Mouse (Mus musculus) spleen, postnatal 10 days (tissue): ENCODE measurements at regions not wholly inside any gene's neighbourhood (a gene's known extent, or its start where the extent isn't known, plus 50 kb on each side); places are given as distances from the start of the nearest gene placed in this dataset.

ENCODE experiments used
- DNase-seq, 2 experiments: peaks; one replicate each; pipeline ENCODE4 v3.0.0; 2021 to 2022; ENCODE audit warnings: low spot score in 2 of 2

DNA sequence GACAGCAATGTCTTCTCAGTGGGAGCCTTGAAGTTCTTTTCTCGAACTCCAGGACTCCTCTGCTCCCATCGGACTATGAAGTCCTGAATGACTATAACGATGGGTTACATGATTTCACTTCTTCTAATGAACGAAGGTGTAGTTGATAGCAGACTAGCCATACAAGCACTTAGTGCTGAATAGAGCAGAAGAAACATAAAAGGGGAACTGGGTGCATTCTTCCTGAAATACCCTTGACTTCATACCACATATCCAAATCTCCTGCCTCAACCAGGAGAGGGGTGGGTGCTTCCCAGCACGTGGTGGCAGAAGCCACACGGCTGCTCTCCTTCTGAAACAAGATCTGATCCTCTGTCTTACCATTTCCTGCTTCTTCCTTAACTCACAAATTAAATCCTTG is 407.4 kb downstream of the Atp23 start:
- no peak for DNase-seq

DNA sequence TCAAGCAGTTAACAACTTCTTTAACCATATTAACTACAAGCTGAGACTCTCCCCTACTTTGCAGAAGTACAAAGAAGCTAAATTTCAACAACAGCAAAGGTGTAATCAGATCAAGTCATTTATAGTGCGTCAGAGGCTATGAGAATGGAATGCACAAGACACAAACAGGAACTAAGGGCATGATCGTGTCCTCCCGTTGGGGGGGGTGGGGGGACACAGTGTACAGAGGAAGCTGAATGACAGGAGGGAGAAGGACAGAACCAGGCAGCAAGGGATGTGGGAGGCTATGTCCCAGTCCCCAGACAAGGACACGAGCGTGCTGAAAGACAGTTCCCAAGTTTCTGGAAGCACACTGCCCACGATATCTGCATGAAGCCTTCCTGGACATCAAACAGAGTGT is 408.9 kb downstream of the Atp23 start:
- no peak for DNase-seq

DNA sequence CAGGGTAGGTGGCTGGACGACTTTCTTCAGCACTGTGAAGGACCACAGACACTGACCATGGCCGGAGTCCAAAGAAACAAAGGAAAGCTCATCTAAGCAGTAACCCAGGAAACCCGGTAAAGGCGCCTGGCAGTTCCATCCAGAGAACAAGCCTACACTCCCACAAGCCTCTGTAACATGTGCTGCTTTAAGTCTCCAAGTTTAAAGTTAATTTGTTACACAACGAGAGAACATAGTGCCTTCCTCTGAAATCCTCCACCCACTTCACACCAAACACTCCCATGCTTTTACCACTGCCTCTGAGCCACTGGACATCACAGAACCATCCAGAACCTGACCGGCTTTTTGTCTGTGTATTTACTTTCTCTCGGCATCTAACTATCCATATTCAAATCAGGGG is 416.0 kb downstream of the Atp23 start:
- DNase-seq, result no peak

DNA sequence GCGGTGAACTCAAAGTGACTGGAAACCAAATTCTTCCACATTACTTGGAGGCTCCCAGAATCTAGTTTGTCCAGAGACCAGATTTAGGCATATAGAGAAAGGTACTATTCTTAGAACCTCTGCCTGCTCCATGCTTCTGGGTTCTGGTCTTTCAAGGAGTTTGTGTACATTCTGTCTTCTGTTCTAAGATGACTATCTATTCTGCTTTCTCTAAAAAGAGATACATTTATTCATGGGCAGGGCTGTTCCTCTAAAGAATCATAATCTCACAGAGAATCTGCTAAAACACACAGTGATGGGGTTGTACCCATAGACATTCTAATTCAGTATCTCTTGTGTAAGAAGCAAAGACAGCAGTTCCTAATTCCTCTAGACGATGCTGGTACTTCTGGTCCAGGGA is 417.7 kb downstream of the Atp23 start:
- no peak for DNase-seq

DNA sequence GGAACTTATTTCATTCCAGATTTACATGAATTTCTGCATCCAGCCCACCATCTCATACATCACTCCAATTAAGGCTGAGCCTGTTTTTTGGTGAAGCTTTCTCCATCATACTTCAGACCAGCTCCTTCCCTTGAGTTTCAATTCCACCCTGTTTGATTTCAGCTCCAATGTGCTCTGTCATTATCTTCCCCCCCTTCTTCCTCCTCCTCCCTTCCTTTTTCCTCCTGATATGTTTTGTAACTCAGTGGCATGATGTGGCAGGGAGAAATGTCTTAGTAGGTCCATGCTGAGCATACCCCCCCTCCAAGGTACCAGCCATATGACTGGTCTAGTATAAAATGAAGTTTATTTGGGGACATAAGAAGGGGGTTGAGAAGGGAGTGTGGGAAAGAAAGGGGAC is 420.8 kb downstream of the Atp23 start:
- no peak for DNase-seq

DNA sequence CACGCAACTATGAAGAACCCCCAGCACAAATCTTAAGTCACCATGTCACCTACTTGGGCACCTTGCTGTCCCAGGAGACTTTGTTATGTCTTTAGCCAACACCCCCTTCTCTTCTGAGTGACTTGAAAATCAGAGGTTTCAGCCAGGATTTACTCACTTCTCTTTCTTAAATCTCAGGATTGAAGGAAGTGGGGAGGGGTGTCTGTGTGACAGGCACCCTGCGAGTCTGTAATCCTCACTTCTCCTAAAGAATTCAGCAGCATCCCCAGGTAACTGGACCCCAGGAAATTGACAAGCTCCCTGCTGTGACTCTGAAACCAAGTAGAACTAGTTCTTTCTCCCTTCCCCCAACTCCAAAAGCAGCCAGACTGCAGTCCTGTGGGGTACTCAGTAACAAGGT is 421.4 kb downstream of the Atp23 start:
- DNase-seq, result no peak

DNA sequence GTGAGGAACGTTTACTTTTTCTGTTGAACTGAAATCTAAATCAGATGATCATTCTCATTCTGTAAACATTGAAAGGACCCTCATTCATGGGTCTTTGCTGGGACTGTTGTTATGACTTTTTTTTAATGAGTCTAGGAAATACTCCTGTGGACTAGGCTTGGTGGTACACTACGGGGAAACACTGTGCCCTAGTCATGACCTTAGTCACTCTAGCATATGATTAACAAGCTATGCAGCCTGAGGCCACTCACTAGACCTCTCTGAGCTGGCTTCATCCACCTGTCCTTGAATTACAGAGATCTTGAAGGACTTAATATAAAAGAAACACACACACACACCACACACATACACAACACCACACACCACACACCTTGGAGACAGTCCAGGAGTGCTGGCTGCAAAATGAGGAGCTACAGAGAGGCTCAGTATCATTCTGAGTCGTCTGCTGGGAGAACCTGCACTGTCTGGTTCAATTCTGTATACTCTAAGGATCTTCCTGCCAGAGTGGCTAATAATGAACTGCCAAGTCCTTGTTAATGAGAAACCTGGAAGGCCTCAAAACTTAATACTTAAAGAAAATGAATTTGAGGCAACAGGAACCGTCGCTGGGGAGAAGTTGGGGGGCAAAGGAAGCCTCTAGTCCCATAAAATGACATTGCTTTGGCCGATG is 428.0 kb downstream of the Atp23 start:
- DNase-seq, result no peak

DNA sequence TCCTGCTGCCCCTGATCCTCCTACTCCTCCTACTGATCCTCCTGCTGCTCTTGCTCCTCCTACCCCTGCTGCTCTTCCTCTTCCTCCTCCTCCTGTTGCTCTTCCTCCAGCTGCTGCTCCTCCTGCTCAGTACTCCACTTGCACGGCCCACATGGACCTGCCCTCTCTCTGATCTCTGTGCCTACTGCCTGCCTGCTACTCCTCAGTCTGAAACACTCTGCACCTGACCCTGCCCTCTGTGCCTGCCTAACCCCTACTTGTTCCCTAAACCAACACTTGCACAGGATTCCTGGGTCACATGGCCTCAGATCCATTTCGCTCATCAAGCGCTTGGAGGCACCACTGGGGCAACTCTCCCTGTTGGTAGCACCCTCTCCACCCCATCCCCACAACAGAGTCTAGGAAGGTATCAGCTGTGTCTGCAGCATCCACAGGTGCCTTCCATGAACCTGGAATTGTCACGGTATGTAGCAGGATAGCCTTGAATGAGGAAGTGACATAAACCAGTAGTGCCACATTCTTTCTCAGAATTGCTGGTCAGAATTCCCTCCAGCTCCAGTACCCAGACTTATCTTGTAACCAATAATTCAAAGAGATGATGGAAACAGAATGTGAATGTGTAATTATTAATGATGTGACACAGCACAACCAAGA is 430.2 kb downstream of the Atp23 start:
- DNase-seq, result no peak

DNA sequence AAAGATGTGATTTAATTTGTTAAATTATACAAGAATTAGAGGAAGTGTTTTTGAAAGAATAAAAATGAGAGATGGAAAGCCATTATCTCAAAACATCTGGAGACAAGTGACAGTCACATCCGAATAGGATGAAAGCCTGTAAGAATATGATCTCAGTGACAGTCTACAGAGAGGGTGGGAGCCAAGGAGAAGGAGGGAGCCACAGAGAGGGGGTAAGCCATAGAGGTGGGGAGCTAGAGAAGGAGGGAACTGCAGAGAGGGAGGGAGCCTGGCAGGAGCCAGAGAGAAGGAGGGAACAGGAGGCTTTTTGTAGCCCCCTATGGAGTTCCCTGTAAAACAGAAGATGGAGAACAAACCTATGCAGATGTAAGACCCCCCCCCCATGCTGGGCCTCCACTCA is 438.4 kb downstream of the Atp23 start:
- no peak for DNase-seq

DNA sequence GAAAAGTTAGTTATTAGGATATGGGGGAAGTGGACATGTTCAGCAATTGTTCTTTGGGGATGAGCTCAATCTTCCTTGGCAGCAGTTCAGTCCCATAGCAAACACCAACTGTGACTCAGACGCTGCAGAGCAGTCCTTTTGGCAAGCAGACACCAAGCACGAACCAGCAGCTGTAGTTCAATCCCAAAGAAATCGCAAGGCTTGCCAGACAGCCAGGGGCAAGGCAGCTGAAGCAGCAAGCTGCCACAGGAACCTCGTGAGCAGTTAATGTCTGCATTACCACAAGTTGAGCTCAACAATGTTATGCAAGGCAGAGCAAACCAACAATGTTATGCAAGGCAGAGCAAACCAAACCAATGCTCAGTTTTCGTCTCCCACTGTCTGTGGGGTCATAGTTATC is 442.6 kb downstream of the Atp23 start:
- no peak for DNase-seq

DNA sequence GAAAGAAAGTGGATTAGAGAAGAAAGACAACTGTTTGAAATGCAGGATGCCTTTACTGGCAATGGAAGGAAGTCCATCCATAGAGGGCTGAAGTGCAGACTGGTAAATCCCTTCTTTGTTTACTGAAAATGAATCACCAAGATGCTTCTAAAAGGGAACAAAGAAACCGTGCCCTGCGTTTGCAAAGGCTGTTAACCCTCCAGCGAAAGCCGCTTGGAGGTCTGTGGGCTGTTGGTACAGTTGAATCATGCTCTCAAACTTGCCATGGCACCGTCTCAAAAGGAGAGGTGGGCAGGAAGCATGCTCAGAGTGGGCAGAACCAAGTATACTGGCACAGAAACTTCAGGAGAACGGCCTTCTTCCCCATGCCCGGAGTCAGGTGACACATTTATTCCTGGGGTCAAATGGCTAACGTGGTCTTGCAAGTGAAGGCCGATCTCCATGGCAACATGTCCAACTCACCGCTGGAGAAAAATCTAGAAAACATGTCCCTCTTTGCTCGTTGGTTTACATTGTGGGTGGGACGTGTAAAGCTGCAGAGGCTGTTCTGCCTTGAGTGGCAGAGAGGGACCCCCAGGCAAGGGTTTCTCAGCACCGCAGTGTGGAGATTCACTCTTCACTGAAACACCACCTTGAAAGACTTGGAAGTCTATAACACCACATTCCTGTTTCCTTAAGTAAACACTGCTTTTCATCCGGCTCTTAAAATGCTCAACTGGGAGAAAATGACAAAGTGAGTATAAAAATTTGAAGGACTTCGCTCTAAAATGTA is 448.2 kb downstream of the Atp23 start:
- DNase-seq, result no peak

DNA sequence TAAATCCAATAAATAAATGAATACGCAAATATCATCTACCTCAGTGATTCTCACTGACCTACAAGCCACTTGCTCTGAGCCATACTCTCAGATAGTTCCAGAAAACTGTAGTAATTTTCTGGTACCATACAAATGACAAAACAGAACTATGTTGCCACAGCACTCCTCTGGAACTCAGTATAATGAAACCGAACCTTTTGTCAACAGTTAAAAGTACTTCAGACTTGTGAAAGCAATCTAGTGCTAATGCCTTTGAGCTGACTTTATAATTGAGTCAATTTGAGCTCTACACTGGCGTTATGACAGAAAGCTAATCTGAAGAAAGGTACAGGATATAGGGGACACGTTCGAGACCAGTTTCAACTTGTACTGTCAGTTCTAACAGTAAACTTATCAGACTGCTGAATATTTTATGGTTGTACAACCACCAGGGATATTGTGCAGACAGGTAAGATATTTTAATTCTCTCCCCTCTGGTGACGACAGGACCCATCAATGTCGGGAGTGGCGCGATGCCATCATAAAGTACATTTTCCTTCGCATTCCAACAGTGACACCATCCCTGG is 449.0 kb downstream of the Atp23 start:
- DNase-seq, result no peak

DNA sequence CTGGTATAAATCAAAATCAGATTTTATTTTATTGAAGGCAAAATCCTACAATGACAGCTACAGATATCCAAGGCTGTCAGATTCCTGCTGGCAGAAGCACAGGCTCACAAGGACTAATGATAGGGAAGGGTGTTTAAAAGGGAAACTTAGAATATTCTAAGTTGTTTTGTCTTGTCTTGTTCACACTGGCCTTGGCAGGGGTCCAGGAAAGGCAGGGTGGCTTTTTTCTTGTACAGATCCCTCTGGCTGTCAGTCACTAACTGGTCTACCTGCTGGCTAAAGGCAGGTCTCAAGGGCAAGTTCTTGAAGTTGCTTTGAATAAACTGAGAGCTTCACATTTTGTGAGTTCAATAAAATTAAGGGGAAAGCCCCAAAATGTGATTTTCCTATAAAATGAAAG is 465.3 kb downstream of the Lrig3 start:
- no peak for DNase-seq

DNA sequence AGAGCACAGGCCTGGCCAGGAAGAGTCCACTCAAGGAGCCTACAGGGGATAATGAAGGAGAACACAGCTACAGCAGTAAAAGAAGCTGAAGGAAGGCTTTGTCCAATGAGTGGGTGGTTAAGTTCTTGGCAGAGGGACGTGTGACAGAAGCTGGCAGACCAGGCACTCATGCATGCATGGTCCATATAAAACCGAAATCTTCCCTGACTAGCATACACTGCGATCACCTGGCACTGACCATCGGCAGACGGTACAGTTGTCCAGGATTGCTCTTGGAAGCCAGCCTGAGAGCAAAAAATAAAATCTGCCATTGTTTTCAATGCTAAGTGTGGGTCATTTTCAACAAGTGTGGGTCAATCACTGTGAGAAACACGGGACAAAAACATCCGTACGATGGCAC is 464.4 kb downstream of the Lrig3 start:
- no peak for DNase-seq

DNA sequence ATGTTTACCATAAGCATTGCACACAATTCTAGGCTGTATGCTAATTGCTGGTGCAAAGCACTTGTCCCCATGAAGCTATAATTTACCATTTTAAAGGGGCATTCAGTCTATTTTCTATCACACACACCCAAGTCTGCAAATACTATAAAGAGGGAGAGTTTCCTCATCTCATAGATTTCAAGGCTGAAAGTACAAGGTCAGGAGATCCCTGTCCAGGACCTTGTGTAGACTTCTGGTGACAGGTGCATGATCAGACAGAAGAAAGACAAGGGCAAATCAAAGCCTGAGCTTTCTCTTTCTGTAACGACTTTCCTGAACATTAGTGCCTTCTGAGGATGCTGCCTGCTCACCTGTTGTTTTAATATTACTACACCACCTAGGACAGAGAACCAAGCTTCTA is 463.5 kb downstream of the Lrig3 start:
- no peak for DNase-seq

DNA sequence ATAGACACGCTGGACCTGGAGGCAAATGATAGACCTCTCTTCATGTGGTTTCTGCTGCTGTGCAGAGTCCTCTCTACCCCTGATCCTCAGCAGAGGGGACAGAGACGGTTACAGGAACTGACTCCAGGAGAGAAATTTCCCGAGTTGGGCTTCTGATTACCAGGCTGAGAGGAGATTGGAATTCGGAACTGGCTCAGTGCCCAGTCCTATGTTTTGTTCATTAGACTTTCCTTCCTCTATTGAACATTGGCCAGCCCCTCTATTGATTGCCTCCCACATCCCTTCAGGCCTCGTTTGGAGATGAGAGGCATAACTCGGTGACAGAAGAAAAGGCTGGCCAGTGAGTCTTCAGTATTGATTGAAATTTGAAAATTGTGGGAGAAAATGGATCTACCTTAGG is 456.1 kb downstream of the Lrig3 start:
- DNase-seq, result no peak

DNA sequence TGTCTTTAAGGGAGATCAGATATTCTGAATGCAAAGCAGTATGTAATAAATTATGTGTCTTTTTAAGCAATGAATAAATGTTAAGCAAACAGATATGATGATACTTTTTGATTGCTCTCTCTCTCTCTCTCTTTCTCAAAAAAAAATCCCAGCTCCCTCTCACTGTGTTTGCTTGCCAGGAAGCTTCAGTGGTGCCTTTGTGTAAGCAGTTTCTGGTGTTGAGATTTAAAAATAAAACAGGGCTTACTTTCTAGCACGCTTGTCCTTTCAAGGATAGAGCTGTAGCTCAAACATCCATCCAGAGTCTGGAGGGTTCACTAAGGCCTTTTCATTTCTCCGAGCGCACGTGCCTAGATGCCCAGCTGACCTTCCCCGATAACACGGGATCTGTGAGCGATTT is 447.8 kb downstream of the Lrig3 start:
- DNase-seq, result no peak

DNA sequence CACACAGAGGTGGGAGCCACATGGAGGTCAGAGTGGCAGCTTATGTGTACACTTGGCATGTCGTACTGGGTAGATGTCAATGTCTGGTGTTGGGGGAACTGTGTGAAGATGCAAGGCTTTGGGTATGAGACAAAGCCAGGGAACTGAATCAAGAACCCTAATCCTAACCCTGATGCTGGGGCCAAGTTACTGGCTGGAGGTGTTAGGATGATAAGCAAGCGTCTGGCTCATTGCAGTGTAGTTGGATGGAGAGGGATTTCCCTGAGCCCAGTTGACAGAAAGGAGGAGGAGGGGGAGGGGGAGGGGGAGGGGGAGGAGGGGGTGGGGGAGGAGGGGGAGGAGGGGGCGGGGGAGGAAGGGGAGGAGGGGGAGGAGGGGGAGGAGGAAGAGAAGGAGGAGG is 426.3 kb downstream of the Lrig3 start:
- no peak for DNase-seq

DNA sequence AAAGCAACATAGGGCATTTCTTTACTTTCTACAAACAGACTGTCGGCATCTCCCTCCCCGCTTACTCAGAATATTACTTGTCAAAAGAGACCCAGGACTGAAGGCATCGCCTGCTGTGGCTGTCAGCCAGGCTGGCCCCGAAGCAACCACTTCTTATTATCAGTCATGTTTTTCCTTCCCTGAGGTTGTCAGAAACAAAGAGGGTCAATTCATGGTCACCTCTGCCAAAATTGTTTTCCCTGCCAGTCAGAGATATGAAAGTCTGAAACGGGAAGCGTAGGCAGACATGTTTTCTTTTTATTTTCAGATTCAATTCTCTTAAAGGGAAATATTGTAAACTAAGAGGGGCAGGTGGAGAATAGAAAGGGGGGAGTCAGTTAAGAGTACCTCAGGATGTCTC is 425.8 kb downstream of the Lrig3 start:
- no peak for DNase-seq

DNA sequence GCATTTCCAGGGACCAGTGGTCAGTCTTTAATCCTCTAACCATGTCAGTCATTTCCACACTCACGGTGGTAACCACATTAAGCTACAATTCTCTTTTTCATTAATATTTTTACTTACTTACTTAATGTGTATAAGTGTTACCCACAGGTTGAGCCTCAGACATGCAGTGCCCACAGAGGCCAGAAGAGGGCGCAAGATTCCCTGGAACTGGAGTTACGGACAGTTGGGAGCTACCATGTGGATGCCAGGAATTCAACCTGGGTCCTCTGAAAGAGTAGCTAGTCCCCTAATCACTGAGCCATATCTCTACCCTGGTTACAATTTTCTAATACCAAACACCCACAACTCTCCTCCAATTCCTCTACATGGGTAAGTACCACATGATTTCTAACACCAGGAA is 420.5 kb downstream of the Lrig3 start:
- DNase-seq, result no peak

DNA sequence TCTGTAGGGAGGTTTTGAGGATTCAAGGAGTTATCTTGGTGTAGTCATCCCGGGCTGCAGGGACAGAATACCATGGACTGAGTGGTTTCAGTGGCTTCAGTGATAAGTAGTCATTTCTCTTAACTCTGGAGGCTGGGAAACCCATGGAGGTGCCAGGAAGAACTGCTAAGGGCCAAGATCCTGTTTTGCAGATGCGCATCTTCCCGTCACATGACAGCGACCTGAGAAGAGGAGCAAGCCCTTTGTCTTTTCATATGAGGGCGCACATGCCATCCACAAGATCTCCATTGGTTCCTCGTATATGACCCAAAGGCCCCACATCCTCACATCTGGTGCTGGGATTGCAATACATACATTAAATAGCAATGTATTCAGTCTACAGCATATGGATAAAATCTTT is 419.7 kb downstream of the Lrig3 start:
- DNase-seq, result no peak

DNA sequence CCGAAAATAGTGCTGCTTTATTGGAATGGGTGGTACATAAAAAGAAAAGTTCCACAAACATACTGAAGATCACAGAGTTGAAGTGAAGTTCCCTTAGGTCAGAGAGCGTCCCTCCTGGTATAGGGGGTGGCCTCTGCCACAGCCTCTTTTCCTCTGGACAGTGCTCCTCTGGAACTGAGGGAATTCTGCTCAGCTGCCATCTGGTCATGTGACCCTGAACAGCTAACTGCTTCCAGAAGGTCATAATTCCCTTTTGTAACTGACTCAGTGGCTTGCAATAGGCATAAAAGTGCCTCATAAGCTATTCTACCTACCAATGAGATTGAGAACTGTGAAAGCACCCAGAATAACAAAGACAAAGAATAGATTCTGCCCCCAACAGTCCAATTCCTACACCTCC is 414.4 kb downstream of the Lrig3 start:
- DNase-seq, result no peak

DNA sequence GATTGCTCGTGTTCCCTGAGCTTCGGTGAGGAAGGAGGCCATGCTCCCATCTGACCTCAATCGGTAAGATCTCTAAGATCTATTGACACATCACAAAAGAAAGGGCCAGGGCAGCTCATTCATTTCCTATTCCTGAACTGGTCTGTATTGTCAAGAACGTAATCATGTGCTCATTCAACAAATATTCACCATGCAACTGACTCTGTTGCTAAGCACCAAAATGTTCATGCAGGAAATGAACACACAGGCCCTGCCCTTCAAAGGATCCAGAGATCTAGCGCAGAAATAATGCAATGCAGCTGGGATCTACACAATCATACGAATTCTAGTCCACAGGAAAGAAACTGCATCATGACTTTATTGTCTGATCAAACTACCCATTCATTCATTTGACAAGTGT is 413.3 kb downstream of the Lrig3 start:
- no peak for DNase-seq
